Mouse (Mus musculus): ENCODE measurements around the gene Slc25a45.

DNA sequence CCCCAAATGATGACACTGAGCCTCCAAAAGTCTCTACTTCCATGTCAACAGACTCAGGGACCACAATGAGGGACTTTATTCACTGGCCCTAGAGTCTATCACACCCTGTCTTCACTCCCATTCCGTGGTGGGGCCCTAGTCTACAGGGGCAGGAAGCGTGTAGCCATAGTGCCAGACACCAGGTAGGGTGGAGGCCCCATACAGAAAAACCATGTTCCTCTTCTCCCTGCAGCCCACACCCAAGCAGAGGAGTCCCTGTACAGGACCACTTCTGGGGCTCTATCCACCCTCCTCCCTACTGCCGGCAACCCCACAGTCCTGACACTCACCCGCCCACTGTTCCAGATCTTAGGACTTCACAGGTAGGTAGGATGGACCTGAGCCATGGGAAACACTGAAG is 5.1 kb upstream of the Slc25a45 start:
- TF ChIP-seq CTCF (IDR thresholded peaks at IDR 0.05; ENCODE audit: low read depth, low read length) (no peak), POLR2A (IDR thresholded peaks at IDR 0.05; ENCODE audit: extremely low read depth, insufficient read depth, low read length) (no peak)
